In genomic region chrX:165049929-165050328, GRCm38 (mm10) we compare ENCODE assay signal across 22 mouse cellular contexts. TPM values are rescaled to one million over a fixed set of nuclear protein-coding genes. Genes with fewer than 3 reads are reported as not detected.
A peak's percentile ranks its signal among the peaks of the same experiment; 100 is the strongest.
DNase-seq lines count a peak whose midpoint lies in the region; ATAC-seq lines count a peak whose summit lies in the region.
"Had no signal": no experiment of that assay in that cellular context is flagged by ENCODE, and none has a peak within 500 bp of the region (broad histone marks: within the 10 kb centered on the region; RNA-seq: fewer than 3 reads in every experiment).

No protein-coding gene starts in this region.

- no peak for DNase-seq in liver, embryonic 13.5 days
- no peak for DNase-seq in kidney, postnatal 25 days
- no peak for DNase-seq in spleen, adult 18-20 months
- DNase-seq: adrenal gland, adult 2 months; adrenal gland, postnatal 10 days; adrenal gland, postnatal 25 days; cerebellum, adult 11-12 months; cerebellum, adult 2 months; cerebellum, adult 9-10 months; cerebellum, postnatal 10 days; cerebellum, postnatal 25 days had no signal

- no peaks in the 10 kb centered on the region for H3K9me3 ChIP-seq in liver, embryonic 13.5 days (replicated peaks)
- no peaks in the 10 kb centered on the region for H3K9me3 ChIP-seq in liver, embryonic 12.5 days (replicated peaks)
- no peaks in the 10 kb centered on the region for H3K9me3 ChIP-seq in liver, embryonic 15.5 days (replicated peaks)
- H3K9me3 ChIP-seq in liver, embryonic 16.5 days (replicated peaks; ENCODE audit: control insufficient read depth, low read length), result no peaks in the 10 kb centered on the region
- H3K9me3 ChIP-seq: embryonic facial prominence, embryonic 10.5 days; embryonic facial prominence, embryonic 12.5 days; forebrain, embryonic 13.5 days; forebrain, embryonic 15.5 days had no signal

- H3K27me3 ChIP-seq in liver, embryonic 13.5 days, result no peaks in the 10 kb centered on the region
- H3K27me3 ChIP-seq in liver, embryonic 12.5 days (replicated peaks), result no peaks in the 10 kb centered on the region
- H3K27me3 ChIP-seq in liver, embryonic 15.5 days, result no peaks in the 10 kb centered on the region
- no peaks in the 10 kb centered on the region for H3K27me3 ChIP-seq in liver, embryonic 16.5 days (ENCODE audit: control insufficient read depth, insufficient read depth, low read depth, low read length)
- H3K27me3 ChIP-seq: embryonic facial prominence, embryonic 12.5 days; forebrain, embryonic 13.5 days; forebrain, embryonic 15.5 days had no signal

- H3K4me2 ChIP-seq in liver, embryonic 13.5 days, result no peak overlapping the region
- no peak overlapping the region for H3K4me2 ChIP-seq in liver, embryonic 12.5 days
- no peak overlapping the region for H3K4me2 ChIP-seq in liver, embryonic 15.5 days
- no peak overlapping the region for H3K4me2 ChIP-seq in liver, embryonic 16.5 days (ENCODE audit: low read depth, low read length)
- H3K4me2 ChIP-seq: embryonic facial prominence, embryonic 12.5 days; forebrain, embryonic 13.5 days; forebrain, embryonic 15.5 days had no signal

- ATAC-seq in liver, embryonic 13.5 days (ENCODE audit: low read depth), result peak; percentile 45; the same call in 1 of the 2 replicates
- ATAC-seq in liver, embryonic 12.5 days, result no peak
- ATAC-seq in liver, embryonic 15.5 days (ENCODE audit: insufficient read depth), result peak; percentile 52; the same call in 1 of the 2 replicates
- peak; percentile 76 for ATAC-seq in liver, embryonic 16.5 days (ENCODE audit: low read depth)
- ATAC-seq: forebrain, embryonic 13.5 days; forebrain, embryonic 15.5 days had no signal

- 87% methylated on average over 1 of the region's 1 CpGs for WGBS in liver, embryonic 13.5 days (ENCODE audit: insufficient replicate concordance)
- WGBS in liver, embryonic 12.5 days (ENCODE audit: insufficient replicate concordance), result 58% methylated on average over 1 of the region's 1 CpGs
- 63% methylated on average over 1 of the region's 1 CpGs for WGBS in liver, embryonic 15.5 days (ENCODE audit: insufficient replicate concordance)
- WGBS in liver, embryonic 16.5 days (ENCODE audit: insufficient replicate concordance), result 62% methylated on average over 1 of the region's 1 CpGs

- no peak overlapping the region for H3K27ac ChIP-seq in liver, embryonic 13.5 days
- H3K27ac ChIP-seq in liver, embryonic 12.5 days, result no peak overlapping the region
- no peak overlapping the region for H3K27ac ChIP-seq in liver, embryonic 15.5 days (replicated peaks)
- H3K27ac ChIP-seq in liver, embryonic 16.5 days (ENCODE audit: low read length), result no peak overlapping the region
- H3K27ac ChIP-seq: embryonic facial prominence, embryonic 10.5 days; embryonic facial prominence, embryonic 12.5 days; forebrain, embryonic 13.5 days; forebrain, embryonic 15.5 days had no signal

- H3K4me1 ChIP-seq in liver, embryonic 13.5 days (replicated peaks), result no peaks in the 10 kb centered on the region
- H3K4me1 ChIP-seq in liver, embryonic 12.5 days, result no peaks in the 10 kb centered on the region
- H3K4me1 ChIP-seq in liver, embryonic 15.5 days (replicated peaks), result no peaks in the 10 kb centered on the region
- H3K4me1 ChIP-seq in liver, embryonic 16.5 days (ENCODE audit: control insufficient read depth, low read depth, low read length), result no peaks in the 10 kb centered on the region
- H3K4me1 ChIP-seq: embryonic facial prominence, embryonic 10.5 days; embryonic facial prominence, embryonic 12.5 days; forebrain, embryonic 13.5 days; forebrain, embryonic 15.5 days had no signal

- H3K9ac ChIP-seq in liver, embryonic 13.5 days, result no peak overlapping the region
- H3K9ac ChIP-seq in liver, embryonic 12.5 days, result no peak overlapping the region
- H3K9ac ChIP-seq in liver, embryonic 15.5 days, result no peak overlapping the region
- H3K9ac ChIP-seq in liver, embryonic 16.5 days (ENCODE audit: low read depth, low read length), result no peak overlapping the region
- H3K9ac ChIP-seq: embryonic facial prominence, embryonic 12.5 days; forebrain, embryonic 13.5 days; forebrain, embryonic 15.5 days had no signal

- no peaks in the 10 kb centered on the region for H3K36me3 ChIP-seq in liver, embryonic 13.5 days
- H3K36me3 ChIP-seq in liver, embryonic 12.5 days, result no peaks in the 10 kb centered on the region
- no peaks in the 10 kb centered on the region for H3K36me3 ChIP-seq in liver, embryonic 15.5 days (replicated peaks)
- H3K36me3 ChIP-seq in liver, embryonic 16.5 days (ENCODE audit: control insufficient read depth, insufficient read depth), result no peaks in the 10 kb centered on the region
- H3K36me3 ChIP-seq: embryonic facial prominence, embryonic 10.5 days; embryonic facial prominence, embryonic 12.5 days; forebrain, embryonic 15.5 days had no signal

- H3K4me3 ChIP-seq in liver, embryonic 13.5 days (replicated peaks), result no peak overlapping the region
- no peak overlapping the region for H3K4me3 ChIP-seq in liver, embryonic 12.5 days
- H3K4me3 ChIP-seq in liver, embryonic 15.5 days (replicated peaks), result no peak overlapping the region
- H3K4me3 ChIP-seq in liver, embryonic 16.5 days (ENCODE audit: low read depth, low read length), result no peak overlapping the region
- H3K4me3 ChIP-seq: embryonic facial prominence, embryonic 10.5 days; embryonic facial prominence, embryonic 12.5 days; forebrain, embryonic 13.5 days; forebrain, embryonic 15.5 days had no signal

RNA-seq across cellular contexts. Expression of gene Gm17604, which starts 45.3 kb away (rescaled TPM):
- not detected in 2 replicates for polyA plus RNA-seq in liver, embryonic 13.5 days (2015; fragmentation: Nextera tagmentation; extraction: Ambion mirVana)
- polyA plus RNA-seq in liver, embryonic 12.5 days (2016; fragmentation: Nextera tagmentation; extraction: Ambion mirVana), result not detected in 2 replicates
- polyA plus RNA-seq in liver, embryonic 15.5 days (2015; fragmentation: Nextera tagmentation; extraction: Ambion mirVana), result not detected in 2 replicates
- not detected in 2 replicates for polyA plus RNA-seq in liver, embryonic 16.5 days (2015; fragmentation: Nextera tagmentation; extraction: Ambion mirVana)
- polyA plus RNA-seq: adrenal gland, adult 2 months; C2C12; cerebellum, adult 2 months; cortical plate, adult 2 months; embryonic facial prominence, embryonic 10.5 days; embryonic facial prominence, embryonic 12.5 days; embryonic facial prominence, embryonic 14.5 days; forebrain, embryonic 11.5 days; forebrain, embryonic 13.5 days; forebrain, embryonic 15.5 days had no signal
